Mouse (Mus musculus): ENCODE measurements at regions not wholly inside any gene's neighbourhood (a gene's known extent, or its start where the extent isn't known, plus 50 kb on each side); places are given as distances from the start of the nearest gene placed in this dataset.

GRCm38 (mm10) chr16:75487915-75488314 is 97.9 kb downstream of the Lipi start:
- DNase-seq = no peak

- DNase-seq = no peak
These were observed 102.0 kb downstream of the Lipi start for GRCm38 (mm10) chr16:75483878-75484277.

GRCm38 (mm10) chr16:75465420-75465975 is 120.4 kb downstream of the Lipi start:
- peak; percentile 4 for DNase-seq

- DNase-seq = no peak
These were observed 123.7 kb downstream of the Lipi start for GRCm38 (mm10) chr16:75462136-75462535.

DNA sequence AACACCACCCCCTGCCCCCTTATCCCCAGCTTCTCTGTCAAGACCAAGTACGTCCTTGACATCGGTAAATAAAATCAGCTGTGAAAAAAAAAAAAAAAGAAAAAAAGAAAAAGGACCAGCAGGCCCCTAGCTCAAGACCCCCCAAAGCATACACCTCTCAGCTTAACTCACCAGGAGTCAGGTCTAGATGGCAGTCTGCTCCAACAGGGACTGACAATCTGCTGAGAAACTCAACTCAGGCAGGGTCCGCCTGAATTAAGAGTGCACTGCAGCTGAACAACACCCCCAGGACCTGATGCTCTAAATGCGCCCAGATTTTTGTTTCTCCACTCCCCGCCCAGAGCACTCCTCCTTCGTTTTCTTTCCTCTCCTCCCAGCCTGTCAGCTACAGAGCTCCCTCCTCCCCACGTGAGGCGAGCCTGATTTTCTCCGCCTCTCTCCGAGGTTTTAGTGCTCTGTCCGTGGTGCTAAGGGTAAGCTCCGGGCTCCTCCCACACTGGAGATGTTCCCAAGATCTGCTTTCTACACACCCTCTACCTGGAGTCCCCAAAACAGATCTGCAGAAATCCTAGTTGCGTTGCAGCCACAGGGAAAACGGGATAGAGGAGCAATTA is 138.9 kb downstream of the Lipi start:
- DNase-seq = peak; percentile 22

- no peak for DNase-seq
These were observed 146.6 kb downstream of the Lipi start for GRCm38 (mm10) chr16:75439296-75439695.

- no peak for DNase-seq
These were observed 152.6 kb downstream of the Lipi start for GRCm38 (mm10) chr16:75433227-75433626.

GRCm38 (mm10) chr16:75384526-75385222 is 201.2 kb downstream of the Lipi start:
- no peak for DNase-seq

- DNase-seq = no peak
These were observed 204.7 kb downstream of the Lipi start for GRCm38 (mm10) chr16:75381191-75381590.

DNA sequence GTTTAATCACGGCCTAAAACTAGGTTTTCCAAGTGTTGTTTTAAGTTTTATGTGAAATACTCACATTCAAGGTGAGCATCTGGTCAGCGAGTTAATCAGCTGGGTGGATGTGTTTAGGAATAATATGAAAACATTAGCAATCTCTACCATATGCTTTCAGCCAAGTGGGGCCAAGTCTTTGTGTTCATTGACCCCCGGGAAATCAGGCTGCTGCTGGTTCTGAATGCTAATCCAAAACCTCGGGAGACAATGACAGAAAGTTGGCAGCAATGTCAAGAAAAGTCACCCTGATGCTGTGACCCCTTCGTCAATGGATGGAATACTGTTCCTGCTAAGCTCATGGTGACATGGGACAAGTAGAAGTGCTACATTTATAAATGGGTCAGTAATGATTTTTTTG is 216.2 kb downstream of the Lipi start:
- no peak for DNase-seq

GRCm38 (mm10) chr16:75366727-75367126 is 219.1 kb downstream of the Lipi start:
- DNase-seq = no peak

GRCm38 (mm10) chr16:75365361-75365994 is 220.4 kb downstream of the Lipi start:
- DNase-seq = no peak

DNA sequence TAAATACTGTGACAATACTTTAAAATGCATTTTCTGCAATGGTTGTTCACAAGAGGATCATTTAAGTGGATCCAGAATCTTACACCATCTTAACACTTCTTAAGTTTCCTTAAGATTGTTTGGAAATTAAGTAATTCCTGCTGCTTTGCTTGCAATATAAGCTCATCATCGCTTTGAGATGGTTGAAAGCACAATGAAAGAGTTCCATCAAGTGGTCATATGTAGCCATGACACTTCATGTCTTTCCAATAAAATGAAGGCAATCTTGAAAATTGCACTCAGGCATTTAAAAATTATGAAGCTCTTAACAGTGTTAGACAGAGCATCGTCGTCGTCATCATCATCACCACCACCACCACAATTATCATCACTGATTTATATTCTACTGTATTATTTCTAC is 223.8 kb downstream of the Lipi start:
- DNase-seq = no peak

- no peak for DNase-seq
These were observed 225.1 kb downstream of the Lipi start for GRCm38 (mm10) chr16:75360791-75361190.

GRCm38 (mm10) chr16:75353394-75353793 is 232.5 kb downstream of the Lipi start:
- DNase-seq = no peak

GRCm38 (mm10) chr16:75344201-75344927 is 241.5 kb downstream of the Lipi start:
- no peak for DNase-seq

DNA sequence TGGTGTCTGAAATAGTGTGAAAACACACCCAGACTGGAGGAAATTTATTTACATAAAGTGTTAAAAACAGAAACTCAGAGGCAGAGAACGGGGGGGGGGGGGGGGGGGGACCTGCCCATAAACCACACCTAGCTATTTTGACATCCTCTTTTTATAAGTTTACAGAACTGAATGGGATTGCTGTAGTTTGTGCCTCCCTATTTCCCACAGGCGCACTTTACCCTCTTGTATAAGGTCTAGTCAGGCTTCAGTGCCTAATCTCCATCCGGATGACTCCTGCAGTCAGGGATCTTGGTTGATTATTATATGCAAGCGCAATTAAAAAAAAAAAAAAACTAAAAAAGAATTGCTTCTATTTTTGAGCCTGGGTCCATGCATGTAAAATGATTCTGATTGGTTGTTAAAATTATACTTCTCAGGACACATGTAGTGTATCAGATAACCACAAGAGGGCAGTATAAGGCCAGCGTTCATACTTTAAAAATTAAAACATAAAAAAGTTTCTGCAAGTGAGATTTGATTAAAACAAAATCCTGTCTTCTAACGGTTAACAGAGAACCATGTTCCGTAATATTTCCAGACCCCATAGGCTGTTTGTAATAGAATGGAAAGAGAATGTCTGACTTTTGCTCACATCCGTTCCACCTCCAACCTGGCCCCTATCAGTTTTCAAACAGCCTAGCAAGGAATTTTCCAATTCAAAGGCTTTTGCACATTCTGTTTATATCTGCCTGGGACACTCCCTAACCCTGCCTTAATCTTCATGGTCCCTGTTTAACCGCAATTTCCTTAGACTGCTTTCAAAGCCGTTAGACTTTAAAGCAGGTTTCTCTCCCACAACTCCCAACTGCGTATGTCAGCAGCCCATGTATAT is 242.6 kb downstream of the Lipi start:
- no peak for DNase-seq

DNA sequence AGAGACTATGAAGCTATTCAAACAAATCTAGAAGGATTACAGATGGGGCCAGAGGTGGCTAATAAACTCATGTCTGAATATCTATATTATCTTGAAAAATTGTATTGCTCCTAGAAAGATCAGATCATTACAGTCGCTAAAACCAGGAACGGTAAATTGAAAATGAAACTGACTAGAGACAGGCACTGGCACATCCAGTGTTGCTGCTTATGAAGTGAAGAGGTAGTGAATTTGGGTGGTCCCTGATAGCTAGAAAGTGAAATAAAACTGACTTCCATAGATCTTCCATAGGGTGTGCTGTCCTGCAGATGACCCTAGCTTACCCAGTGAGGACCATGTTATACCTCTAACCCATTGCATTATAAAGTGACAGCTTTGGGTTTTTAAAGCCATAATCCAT is 251.6 kb downstream of the Lipi start:
- DNase-seq = no peak

DNA sequence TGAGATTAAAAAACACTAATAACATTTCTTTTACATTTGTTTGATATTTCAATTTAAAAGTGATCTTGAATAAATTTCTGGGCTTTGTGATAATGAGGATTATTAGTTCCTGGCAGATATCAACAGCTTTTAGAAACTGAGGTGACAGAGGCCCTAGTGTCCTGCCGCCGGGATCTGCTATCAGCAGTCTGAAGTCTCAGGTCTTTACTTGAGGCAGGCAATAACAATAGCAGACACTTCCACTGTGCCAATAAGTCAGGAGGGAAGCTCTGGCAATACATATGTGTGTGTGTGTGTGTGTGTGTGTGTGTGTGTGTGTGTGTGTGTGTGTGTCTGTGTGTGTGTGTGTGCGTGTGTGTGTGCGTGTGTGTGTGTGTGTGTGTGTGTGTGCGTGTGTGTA is 252.1 kb downstream of the Lipi start:
- DNase-seq = no peak

GRCm38 (mm10) chr16:75332853-75333252 is 253.0 kb downstream of the Lipi start:
- no peak for DNase-seq

DNA sequence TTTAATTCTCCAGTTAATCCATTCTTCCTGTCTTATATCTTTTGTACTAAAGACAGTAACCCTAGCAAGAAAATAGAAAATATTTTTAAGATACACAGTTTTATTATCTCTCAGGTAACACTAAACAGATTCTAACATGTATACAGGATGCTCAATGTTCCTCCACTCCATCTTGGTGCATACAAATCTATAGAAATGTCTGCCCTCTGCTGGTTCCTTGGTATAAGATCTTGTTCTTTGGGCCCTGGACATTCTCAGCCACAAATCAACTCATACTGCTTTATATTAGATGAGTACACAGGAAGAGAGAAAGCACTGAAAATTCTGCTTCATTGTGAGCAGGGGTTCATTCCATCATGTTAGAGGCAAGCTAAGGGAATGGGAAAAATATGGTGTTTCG is 260.6 kb downstream of the Lipi start:
- no peak for DNase-seq

DNA sequence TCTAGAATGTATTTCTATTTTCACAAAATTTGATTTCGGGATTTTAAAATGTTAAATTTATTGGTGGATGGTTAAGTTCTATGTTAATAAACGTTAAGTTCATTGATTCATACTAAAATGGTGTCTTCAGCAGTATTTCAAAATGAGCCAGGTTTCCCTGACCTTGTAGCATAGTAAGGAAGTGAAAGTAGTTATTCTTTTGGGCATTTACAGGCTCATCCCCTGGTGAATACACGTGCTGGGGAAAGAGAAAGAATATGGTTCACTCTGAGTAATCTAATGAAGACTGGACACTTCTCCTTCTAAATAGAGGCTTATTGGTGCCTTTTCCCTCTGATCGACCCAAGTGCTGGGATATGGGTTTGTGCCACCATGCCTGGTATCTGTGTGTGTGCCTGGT is 281.1 kb downstream of the Lipi start:
- no peak for DNase-seq
